Mouse (Mus musculus) MEL (cell line): ENCODE data around the gene Stra6.

ENCODE experiments used
- MAFK ChIP-seq: IDR thresholded peaks from 2 replicates; pipeline ENCODE4 v1.6.1; 2011; ENCODE audit warnings: low read depth, mild to moderate bottlenecking, low read length, improper control_type of control experiment, borderline replicate concordance
- SIN3A ChIP-seq: IDR thresholded peaks from 2 replicates; pipeline ENCODE4 v1.6.1; 2012; ENCODE audit warnings: low read length, improper control_type of control experiment, inconsistent platforms
- UBTF ChIP-seq: IDR thresholded peaks from 2 replicates; pipeline ENCODE4 v1.6.1; 2012; ENCODE audit warnings: low read depth, mild to moderate bottlenecking, inconsistent platforms, low read length, improper control_type of control experiment, moderate library complexity, borderline replicate concordance; ENCODE audit not compliant: insufficient read depth
- ZNF384 ChIP-seq: IDR thresholded peaks from 2 replicates; pipeline ENCODE4 v1.6.1; 2012; ENCODE audit warnings: low read depth, mild to moderate bottlenecking, inconsistent platforms, low read length, improper control_type of control experiment

GRCm38 (mm10) chr9:58158541-58159311, 95.1 kb downstream of the Stra6 start:
- no peak for TF ChIP-seq MAFK
- no peak for TF ChIP-seq SIN3A
- no peak for TF ChIP-seq ZNF384
- no peak for TF ChIP-seq UBTF
